Mouse (Mus musculus) myocyte (in vitro differentiated cells): ENCODE data around the gene Gm10392.

Experiments used
- CEBPB ChIP-seq: IDR thresholded peaks from 2 replicates; pipeline ENCODE4 v1.6.1; 2011; ENCODE audit warnings: mild to moderate bottlenecking, moderate library complexity; ENCODE audit not compliant: poor library complexity, insufficient read depth, severe bottlenecking
- E2F4 ChIP-seq: IDR thresholded peaks from one replicate; pipeline ENCODE4 v1.6.1; 2011; ENCODE audit warnings: mild to moderate bottlenecking, control low read depth, moderate library complexity; ENCODE audit not compliant: insufficient read depth
- MAX ChIP-seq: IDR thresholded peaks from one replicate; pipeline ENCODE4 v1.6.1; 2011; ENCODE audit warnings: low read depth, mild to moderate bottlenecking, control low read depth
- MYOD1 ChIP-seq, 3 experiments: IDR thresholded peaks; one replicate each; pipeline ENCODE4 v1.6.1; 2011; ENCODE audit warnings: control low read depth in 2 of 3, low read depth in 2 of 3, mild to moderate bottlenecking in 2 of 3, moderate library complexity in 1 of 3; ENCODE audit not compliant: insufficient read length in 2 of 3, control insufficient read depth in 1 of 3
- MYOG ChIP-seq, 3 experiments: IDR thresholded peaks; one replicate each; pipeline ENCODE4 v1.6.1; 2011; ENCODE audit warnings: control low read depth in 2 of 3, low read depth in 2 of 3, mild to moderate bottlenecking in 2 of 3; ENCODE audit not compliant: insufficient read length in 2 of 3, control insufficient read depth in 1 of 3, insufficient read depth in 1 of 3
- POLR2A ChIP-seq: IDR thresholded peaks from one replicate; pipeline ENCODE4 v1.6.1; 2011; ENCODE audit warnings: low read depth, mild to moderate bottlenecking, control low read depth, moderate library complexity; ENCODE audit not compliant: insufficient read length
- POLR2AphosphoS2 ChIP-seq: IDR thresholded peaks from one replicate; pipeline ENCODE4 v1.6.1; 2011; ENCODE audit warnings: low read depth, control low read depth; ENCODE audit not compliant: insufficient read length
- REST ChIP-seq: IDR thresholded peaks from one replicate; pipeline ENCODE4 v1.6.1; 2011; ENCODE audit warnings: mild to moderate bottlenecking, control low read depth, moderate library complexity; ENCODE audit not compliant: insufficient read depth, insufficient read length
- TCF12 ChIP-seq: IDR thresholded peaks from one replicate; pipeline ENCODE4 v1.6.1; 2011; ENCODE audit warnings: mild to moderate bottlenecking, control low read depth; ENCODE audit not compliant: poor library complexity, insufficient read depth, severe bottlenecking
- TCF3 ChIP-seq: IDR thresholded peaks from one replicate; pipeline ENCODE4 v1.6.1; 2011; ENCODE audit warnings: low read depth, control low read depth; ENCODE audit not compliant: insufficient read length

GRCm38 (mm10) chr11:77514832-77515636 is 4.0 kb downstream of the Gm10392 start, which contains the start of gene Abhd15:
- TF ChIP-seq E2F4 (no peak), MAX (no peak), MYOG (IDR thresholded peaks at IDR 0.05; ENCODE audit: control insufficient read depth in 1 of 3, insufficient read depth in 1 of 3, insufficient read length in 2 of 3, low read depth in 2 of 3) (peak in 1 of 3 experiments; percentile 21), REST (no peak), POLR2A (peak; percentile 65), MYOD1 (IDR thresholded peaks at IDR 0.05; ENCODE audit: control insufficient read depth in 1 of 3, insufficient read length in 2 of 3, low read depth in 2 of 3) (no peak), TCF12 (no peak), CEBPB (no peak), TCF3 (no peak), POLR2AphosphoS2 (peak; percentile 54)
